23 mouse cellular contexts compared by ENCODE assay signal in genomic region chr11:90816727-90817126, GRCm38 (mm10).
"Had no signal": no experiment of that assay in that cellular context is flagged by ENCODE, and none has a peak within 500 bp of the region (broad histone marks: within the 10 kb centered on the region; RNA-seq: fewer than 3 reads in every experiment).

No protein-coding gene starts in this region.

- H3K27me3 ChIP-seq: embryonic facial prominence, embryonic 12.5 days; embryonic facial prominence, embryonic 13.5 days; embryonic facial prominence, embryonic 15.5 days; forebrain, embryonic 12.5 days; forebrain, embryonic 13.5 days; forebrain, embryonic 15.5 days had no signal

- DNase-seq: cerebellum, adult 9-11 months; cerebellum, postnatal 10 days; cerebellum, postnatal 14 days; cerebellum, postnatal 25 days; cerebellum, postnatal 36 days; embryo, embryonic 11 days; forebrain, postnatal 0 days; gastrocnemius, adult 2 months; gastrocnemius, postnatal 10 days; gastrocnemius, postnatal 14 days; gastrocnemius, postnatal 25 days; gastrocnemius, postnatal 36 days; heart, adult 11 months; heart, adult 18-20 months; heart, adult 2 months had no signal

- ATAC-seq: forebrain, embryonic 13.5 days; forebrain, embryonic 14.5 days; forebrain, embryonic 15.5 days; forebrain, embryonic 16.5 days; forebrain, postnatal 0 days had no signal
